Mouse (Mus musculus) neural tube, embryonic 12.5 days (tissue): ENCODE measurements around the gene Lzts2. TPM values are rescaled to one million over a fixed set of nuclear protein-coding genes. Genes with fewer than 3 reads are reported as not detected.
A peak's percentile ranks its signal among the peaks of the same experiment; 100 is the strongest.
"Not testable (repeated sequence)": the region's sequence is repeated elsewhere in the genome, so short reads cannot be mapped to it uniquely, and the experiment has no call there.

ENCODE experiments used
- ATAC-seq: fragments of 200-750 bp; cut with Nextera tagmentation; 2 replicates; pipeline ENCODE4 v1.8.0; 2017; ENCODE audit warnings: low read depth, mild to moderate bottlenecking, moderate TSS enrichment, moderate library complexity; ENCODE audit not compliant: low FRiP score
- H3K27ac ChIP-seq: fragments of 300-500 bp; sonication (generic); 2 replicates; pipeline ENCODE4 v1.5.1; 2016
- H3K27me3 ChIP-seq: fragments of 300-500 bp; sonication (generic); replicated peaks from 2 replicates; pipeline ENCODE4 v1.6.1; 2016; ENCODE audit warnings: mild to moderate bottlenecking
- H3K36me3 ChIP-seq: fragments of 300-500 bp; sonication (generic); 2 replicates; pipeline ENCODE4 v1.6.1; 2016; ENCODE audit warnings: mild to moderate bottlenecking
- H3K4me1 ChIP-seq: fragments of 300-500 bp; sonication (generic); 2 replicates; pipeline ENCODE4 v1.6.1; 2016
- H3K4me2 ChIP-seq: fragments of 300-500 bp; sonication (generic); replicated peaks from 2 replicates; pipeline ENCODE4 v1.6.1; 2016; ENCODE audit warnings: mild to moderate bottlenecking
- H3K4me3 ChIP-seq: fragments of 300-500 bp; sonication (generic); 2 replicates; pipeline ENCODE4 v1.5.1; 2016
- H3K9ac ChIP-seq: fragments of 300-500 bp; sonication (generic); 2 replicates; pipeline ENCODE4 v1.6.1; 2016; ENCODE audit warnings: mild to moderate bottlenecking
- H3K9me3 ChIP-seq: fragments of 300-500 bp; sonication (generic); 2 replicates; pipeline ENCODE4 v1.6.1; 2016; ENCODE audit warnings: mild to moderate bottlenecking
- WGBS: fragments of 180-500 bp; shearing (Covaris S2); methylation state at CpG from one replicate; pipeline ENCODE4 v1.1.7; 2016; 5-methylcytosine and 5-hydroxymethylcytosine counted together
- polyA plus RNA-seq: library from polyadenylated mRNA; unstranded; fragments of >200 nt; fragmentation: Nextera tagmentation; extraction: Ambion mirVana; gene quantifications from 2 replicates; pipeline ENCODE4 v1.2.1, GENCODE M21; 2016

Lzts2 gene
- polyA plus RNA-seq, 1 experiment from 2014 or later, result 68.5 TPM

DNA sequence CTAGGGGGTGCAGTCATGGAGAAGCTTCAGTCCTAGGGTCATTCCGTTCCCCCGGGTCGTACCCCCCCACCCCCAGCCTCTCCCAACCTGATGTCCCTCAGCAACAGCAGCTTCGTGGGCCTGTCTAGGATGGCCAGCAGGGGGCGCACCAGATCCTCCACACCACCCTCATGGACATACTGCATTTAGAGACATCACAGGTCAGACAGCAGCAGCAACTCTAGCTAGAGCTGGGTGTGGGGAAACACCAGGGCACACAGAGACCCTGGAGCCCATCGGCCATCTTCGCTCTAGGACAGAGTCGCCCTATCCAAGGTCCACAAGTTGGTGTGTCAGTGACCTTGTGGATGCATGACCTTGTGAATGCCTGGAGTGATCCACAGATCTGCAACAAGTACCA, 15.9 kb downstream of the Lzts2 start:
- peaks cover 31% of the 10 kb centered on the region for H3K36me3 ChIP-seq
- H3K4me3 ChIP-seq, result no peak overlapping the region
- no peaks in the 10 kb centered on the region for H3K27me3 ChIP-seq
- 0 out of 2 replicates have a peak, but pooled peaks have one; percentile 10 for ATAC-seq
- H3K9me3 ChIP-seq, result no peaks in the 10 kb centered on the region
- peaks cover 28% of the 10 kb centered on the region for H3K4me1 ChIP-seq
- no peak overlapping the region for H3K9ac ChIP-seq
- WGBS, result 34% methylated on average over 8 of the region's 8 CpGs
- H3K27ac ChIP-seq, result no peak overlapping the region
- no peak overlapping the region for H3K4me2 ChIP-seq

DNA sequence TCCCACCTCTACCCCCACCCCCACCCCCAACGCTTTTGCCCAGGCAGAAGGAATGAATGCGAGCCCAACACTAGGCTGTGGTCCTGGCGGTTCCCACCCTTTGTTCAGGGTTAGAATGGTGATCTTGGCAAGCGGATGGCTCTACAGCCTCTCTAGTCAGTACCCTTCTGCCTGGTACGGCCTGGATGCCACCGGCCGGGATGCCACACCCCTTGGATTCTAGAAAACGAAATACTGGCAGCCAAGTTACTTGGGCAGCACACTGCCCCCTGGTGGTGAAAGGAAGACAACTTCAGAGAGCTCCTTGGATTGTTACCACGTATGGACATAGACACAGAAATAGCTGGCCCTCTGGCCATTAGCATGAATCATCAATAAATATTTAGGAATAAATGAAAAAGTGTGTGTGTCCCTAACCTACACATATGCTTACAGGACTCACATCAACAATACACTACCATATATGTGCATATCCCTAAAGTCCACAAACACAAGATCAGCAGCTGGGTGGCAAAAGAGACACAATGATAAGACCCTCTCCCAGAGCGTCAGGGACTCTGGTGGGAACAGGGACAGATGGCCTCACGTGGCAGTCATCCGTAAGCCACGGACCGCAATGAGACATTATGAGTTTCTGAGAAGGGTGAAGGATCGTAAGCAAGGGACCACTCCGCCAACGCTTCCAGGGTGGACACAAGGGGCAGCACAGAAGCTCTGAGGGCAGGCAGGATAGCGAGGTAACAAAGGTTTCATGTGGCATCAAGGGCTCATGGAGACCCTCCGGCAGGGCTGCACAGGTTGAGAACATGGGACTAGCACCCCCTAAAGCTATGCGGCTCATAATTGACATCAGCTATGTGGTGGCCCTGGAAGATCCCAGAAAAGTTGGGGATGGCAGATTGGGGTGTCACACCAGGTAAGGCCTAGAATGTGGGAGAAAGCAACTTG, 16.8 kb downstream of the Lzts2 start:
- H3K9me3 ChIP-seq, result no peaks in the 10 kb centered on the region
- 41% methylated on average over 20 of the region's 20 CpGs for WGBS
- H3K4me1 ChIP-seq, result peaks cover 28% of the 10 kb centered on the region
- peaks cover 22% of the 10 kb centered on the region for H3K36me3 ChIP-seq
- no peak overlapping the region for H3K27ac ChIP-seq
- no peak overlapping the region for H3K4me3 ChIP-seq
- ATAC-seq, result peak; percentile 34; the same call in 1 of the 2 replicates
- H3K9ac ChIP-seq, result no peak overlapping the region
- H3K4me2 ChIP-seq, result peak overlapping the region; percentile 36
- 0 out of 2 replicates have a peak, but pooled peaks cover 3% of the 10 kb centered on the region for H3K27me3 ChIP-seq

DNA sequence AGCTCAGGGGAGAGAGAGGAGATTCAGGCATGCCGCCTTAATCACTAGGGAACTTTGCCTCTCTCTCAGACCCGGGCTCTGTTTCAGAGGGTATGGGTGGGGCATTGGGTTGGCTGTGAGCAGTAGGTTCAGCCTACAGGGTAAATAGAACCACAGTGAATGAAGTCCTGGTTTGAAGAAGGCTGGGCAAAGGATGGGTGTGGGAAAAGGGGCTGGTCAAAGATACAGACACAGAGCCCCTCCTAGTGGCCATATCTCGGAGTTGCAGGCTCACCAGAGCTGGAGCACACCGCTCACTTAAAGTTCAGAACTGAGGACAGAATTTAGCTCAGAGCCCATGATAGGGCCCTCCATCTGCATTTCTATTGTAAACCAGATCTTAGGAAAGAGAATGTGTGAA, 17.6 kb downstream of the Lzts2 start:
- H3K9ac ChIP-seq, result no peak overlapping the region
- peaks cover 15% of the 10 kb centered on the region for H3K36me3 ChIP-seq
- no peak overlapping the region for H3K4me2 ChIP-seq
- no peak overlapping the region for H3K27ac ChIP-seq
- H3K27me3 ChIP-seq, result 0 out of 2 replicates have a peak, but pooled peaks cover 3% of the 10 kb centered on the region
- no peaks in the 10 kb centered on the region for H3K9me3 ChIP-seq
- ATAC-seq, result peak; percentile 35; the same call in 1 of the 2 replicates
- H3K4me3 ChIP-seq, result no peak overlapping the region
- peaks cover 28% of the 10 kb centered on the region for H3K4me1 ChIP-seq
- 21% methylated on average over 4 of the region's 4 CpGs for WGBS

DNA sequence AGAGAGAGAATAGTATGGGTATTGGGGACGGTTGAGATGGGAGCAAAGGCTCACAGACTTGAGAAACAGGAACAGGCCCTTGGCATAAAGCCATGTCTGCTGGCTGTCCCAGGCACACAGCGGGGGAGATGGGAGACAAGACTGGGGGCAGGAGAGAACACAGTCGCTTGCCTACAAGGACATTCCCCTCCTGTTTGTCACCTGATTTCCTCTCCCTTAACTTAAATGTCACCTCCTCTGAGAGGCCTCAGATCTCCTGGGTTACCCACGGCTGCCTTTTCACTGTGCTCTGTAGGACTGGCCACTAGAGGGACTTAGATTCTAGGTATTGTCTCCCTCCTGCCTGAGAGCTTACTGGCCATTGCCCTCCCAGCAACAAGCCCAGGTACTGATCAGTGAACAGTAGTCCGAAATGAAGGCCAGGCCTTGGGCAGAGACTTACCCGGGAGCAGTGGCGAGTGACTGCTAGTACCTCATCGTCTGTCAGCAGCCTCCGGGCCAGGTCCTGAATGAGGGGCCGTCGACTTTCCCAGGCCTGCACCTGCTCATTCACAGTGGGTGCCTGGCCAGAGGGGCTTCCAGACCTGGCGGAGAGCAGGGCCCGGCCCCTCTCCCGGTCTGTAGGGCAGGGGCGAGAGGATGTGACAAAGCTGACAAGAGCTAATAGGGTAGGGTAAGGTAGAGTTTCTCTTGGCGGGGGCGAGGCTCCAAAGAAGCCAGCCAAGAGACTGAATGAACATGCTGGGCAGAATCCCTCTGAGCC, 18.5 kb downstream of the Lzts2 start:
- H3K9ac ChIP-seq, result no peak overlapping the region
- H3K9me3 ChIP-seq, result no peaks in the 10 kb centered on the region
- H3K4me3 ChIP-seq, result no peak overlapping the region
- H3K36me3 ChIP-seq, result peaks cover 6% of the 10 kb centered on the region
- no peak for ATAC-seq
- H3K4me1 ChIP-seq, result peaks cover 24% of the 10 kb centered on the region
- 48% methylated on average over 17 of the region's 17 CpGs for WGBS
- H3K27ac ChIP-seq, result no peak overlapping the region
- H3K4me2 ChIP-seq, result no peak overlapping the region
- H3K27me3 ChIP-seq, result 0 out of 2 replicates have a peak, but pooled peaks cover 3% of the 10 kb centered on the region

DNA sequence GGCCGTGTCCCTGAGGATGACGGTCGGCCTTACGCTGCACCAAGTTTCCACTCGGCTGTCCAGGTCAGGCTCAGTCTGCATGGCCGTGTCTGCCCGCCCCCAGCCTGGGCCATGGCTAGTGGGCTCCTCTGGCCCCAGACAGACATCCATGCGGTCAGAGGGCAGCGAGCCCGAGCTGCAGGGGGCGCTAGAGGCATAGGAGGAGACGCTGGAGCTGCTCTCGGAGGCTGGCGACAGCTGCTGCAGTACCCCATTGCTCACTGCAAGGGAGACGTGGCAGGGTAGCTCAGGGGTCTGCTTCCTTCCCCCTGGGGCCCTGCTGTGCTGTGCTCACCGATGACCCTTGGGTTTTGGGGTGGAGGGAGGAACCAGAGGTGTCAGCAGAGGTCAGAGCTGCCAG, 22.7 kb downstream of the Lzts2 start:
- no peak for ATAC-seq
- no peak overlapping the region for H3K4me2 ChIP-seq
- H3K4me3 ChIP-seq, result no peak overlapping the region
- H3K27ac ChIP-seq, result no peak overlapping the region
- H3K9ac ChIP-seq, result no peak overlapping the region
- peaks cover 20% of the 10 kb centered on the region; the same call in 1 of the 2 replicates for H3K4me1 ChIP-seq
- H3K9me3 ChIP-seq, result no peaks in the 10 kb centered on the region
- H3K27me3 ChIP-seq, result peaks cover 18% of the 10 kb centered on the region
- H3K36me3 ChIP-seq, result no peaks in the 10 kb centered on the region
- WGBS, result 28% methylated on average over 16 of the region's 16 CpGs

DNA sequence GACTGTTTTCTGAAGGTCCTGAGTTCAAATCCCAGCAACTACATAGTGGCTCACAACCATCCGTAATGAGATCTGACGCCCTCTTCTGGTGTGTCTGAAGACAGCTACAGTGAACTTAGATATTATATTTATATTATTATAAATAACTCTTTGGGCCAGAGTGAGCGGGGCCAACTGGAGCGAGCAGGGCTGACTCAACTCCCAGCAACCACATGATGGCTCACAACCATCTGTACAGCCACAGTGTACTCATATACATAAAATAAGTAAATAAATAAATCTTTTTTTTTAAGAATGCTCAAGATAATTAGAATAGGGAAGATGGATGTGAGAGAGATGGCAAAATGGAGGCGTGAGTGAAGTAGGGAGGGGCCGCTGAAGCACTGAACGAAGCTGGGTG, 24.0 kb downstream of the Lzts2 start:
- not testable (repeated sequence) for ATAC-seq, H3K4me1 ChIP-seq, H3K36me3 ChIP-seq, H3K9me3 ChIP-seq, H3K4me2 ChIP-seq, H3K9ac ChIP-seq, H3K4me3 ChIP-seq, H3K27ac ChIP-seq
- H3K27me3 ChIP-seq, result peaks cover 18% of the 10 kb centered on the region
- 92% methylated on average over 7 of the region's 7 CpGs for WGBS

DNA sequence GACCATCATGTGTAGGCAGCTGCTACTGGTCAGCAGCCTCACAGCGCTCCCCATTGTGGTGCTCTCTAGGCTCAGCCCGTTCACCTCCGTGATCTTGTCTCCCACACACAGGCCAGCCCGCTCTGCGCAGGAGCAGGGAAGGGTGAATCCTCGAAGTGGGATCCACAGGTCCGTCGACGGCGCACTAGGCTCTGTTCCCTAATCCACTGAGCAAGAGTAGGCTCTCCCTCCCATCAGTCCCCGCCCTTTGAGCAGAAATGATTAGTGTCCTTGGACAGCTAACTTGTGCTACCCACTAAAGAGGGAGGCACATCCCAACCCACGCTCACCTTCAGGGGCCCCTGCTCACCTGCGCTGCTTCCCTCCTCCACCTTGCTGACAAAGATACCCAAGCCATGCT, 26.0 kb downstream of the Lzts2 start:
- ATAC-seq, result no peak
- Histone ChIP-seq H3K4me1 (0 out of 2 replicates have a peak, but pooled peaks cover 8% of the 10 kb centered on the region), H3K4me2 (no peak overlapping the region), H3K4me3 (no peak overlapping the region), H3K36me3 (no peaks in the 10 kb centered on the region), H3K9me3 (no peaks in the 10 kb centered on the region), H3K27me3 (peaks cover 25% of the 10 kb centered on the region), H3K27ac (no peak overlapping the region), H3K9ac (no peak overlapping the region)
- 57% methylated on average over 13 of the region's 13 CpGs for WGBS

DNA sequence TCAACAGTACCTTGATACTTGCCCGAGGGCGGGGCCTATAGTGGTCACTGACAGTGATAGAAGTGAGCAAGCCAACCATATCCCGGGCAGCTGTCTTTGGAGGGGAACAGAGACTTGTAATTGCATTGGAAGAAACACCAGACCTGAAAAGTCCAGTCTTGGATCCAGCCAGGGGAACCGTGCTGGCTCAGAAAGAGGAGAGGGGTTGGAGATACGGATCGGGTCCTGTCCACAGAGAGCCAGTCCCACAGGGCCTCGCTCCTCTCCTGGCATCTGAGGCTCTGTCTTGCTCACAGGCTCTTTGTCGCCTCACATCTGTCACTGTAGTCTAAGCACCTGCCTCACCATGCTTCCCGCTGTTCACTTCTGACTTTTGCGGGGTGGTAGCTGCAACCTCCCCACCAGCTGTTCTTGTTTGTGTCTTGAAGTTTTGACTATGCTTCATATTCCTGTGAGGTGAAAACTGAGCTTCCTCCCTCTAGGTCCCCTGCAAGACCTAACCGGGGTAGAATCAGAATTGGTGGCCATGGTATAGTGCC, 30.2 kb downstream of the Lzts2 start:
- no peaks in the 10 kb centered on the region for H3K36me3 ChIP-seq
- H3K4me2 ChIP-seq, result no peak overlapping the region
- H3K9me3 ChIP-seq, result no peaks in the 10 kb centered on the region
- no peak for ATAC-seq
- no peak overlapping the region for H3K4me3 ChIP-seq
- no peak overlapping the region for H3K27ac ChIP-seq
- H3K9ac ChIP-seq, result no peak overlapping the region
- peaks cover 33% of the 10 kb centered on the region for H3K4me1 ChIP-seq
- 60% methylated on average over 11 of the region's 11 CpGs for WGBS
- H3K27me3 ChIP-seq, result peaks cover 35% of the 10 kb centered on the region

DNA sequence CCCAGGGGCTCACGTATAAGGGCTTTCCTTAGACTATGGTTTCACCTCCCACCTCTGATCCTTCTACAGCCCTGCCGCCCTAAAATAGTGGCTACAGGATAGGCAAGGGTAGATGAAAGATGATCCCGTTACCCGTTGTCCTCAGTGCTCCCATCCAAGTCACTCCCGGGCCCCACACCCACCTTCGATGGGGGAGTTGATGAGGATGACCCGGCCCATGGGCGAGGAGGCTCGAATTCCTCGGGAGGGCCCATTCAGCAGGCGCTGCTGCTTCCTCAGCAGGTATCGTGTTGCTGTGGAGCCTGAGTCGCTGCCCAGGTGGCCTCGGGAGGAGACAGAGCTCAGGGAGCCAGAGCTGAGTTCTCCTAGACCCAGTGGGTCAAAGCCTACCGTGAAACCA, 31.0 kb downstream of the Lzts2 start:
- Histone ChIP-seq H3K4me2 (no peak overlapping the region), H3K9me3 (no peaks in the 10 kb centered on the region), H3K27me3 (peaks cover 27% of the 10 kb centered on the region), H3K4me1 (peaks cover 32% of the 10 kb centered on the region), H3K9ac (no peak overlapping the region), H3K27ac (no peak overlapping the region), H3K4me3 (no peak overlapping the region), H3K36me3 (no peaks in the 10 kb centered on the region)
- ATAC-seq, result no peak
- 48% methylated on average over 15 of the region's 15 CpGs for WGBS

DNA sequence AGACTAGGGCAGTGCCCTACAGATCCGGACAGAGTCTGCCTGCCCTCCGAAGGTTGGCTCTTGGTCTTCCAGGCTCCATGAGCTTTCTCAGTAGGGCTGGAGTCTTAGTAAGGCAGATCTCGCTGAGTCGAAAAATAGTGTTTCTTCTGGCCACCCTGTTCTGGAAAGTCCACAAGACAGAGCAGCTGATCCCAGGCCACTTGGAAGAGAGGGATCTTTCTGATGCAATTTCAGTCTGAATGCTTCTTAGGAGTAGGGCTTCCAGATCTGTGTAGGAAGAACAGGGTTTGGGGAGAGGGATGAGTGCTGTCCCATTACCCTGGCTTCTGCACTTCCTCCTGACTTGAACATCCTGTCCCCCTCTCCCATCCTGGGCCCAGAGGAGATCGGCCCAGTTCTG, 31.4 kb downstream of the Lzts2 start, which contains the start of gene Pdzd7:
TSS of gene Pdzd7 (minus strand) at position 67 of the 400 bp plus-strand sequence.
- peak within 1 kb of the TSS; percentile 65 for H3K4me2 ChIP-seq
- H3K9me3 ChIP-seq, result no peaks in the 10 kb centered on the region
- peaks cover 24% of the 10 kb centered on the region for H3K27me3 ChIP-seq
- H3K4me1 ChIP-seq, result peaks cover 29% of the 10 kb centered on the region
- H3K27ac ChIP-seq, result no peak within 1 kb of the TSS
- WGBS, result 86% methylated on average over 5 of the region's 5 CpGs
- peaks cover 1% of the 10 kb centered on the region; the same call in 1 of the 2 replicates for H3K36me3 ChIP-seq
- H3K9ac ChIP-seq, result peak within 1 kb of the TSS; percentile 69; the same call in 1 of the 2 replicates
- peak within 1 kb of the TSS; percentile 51 for H3K4me3 ChIP-seq
- no peak for ATAC-seq

DNA sequence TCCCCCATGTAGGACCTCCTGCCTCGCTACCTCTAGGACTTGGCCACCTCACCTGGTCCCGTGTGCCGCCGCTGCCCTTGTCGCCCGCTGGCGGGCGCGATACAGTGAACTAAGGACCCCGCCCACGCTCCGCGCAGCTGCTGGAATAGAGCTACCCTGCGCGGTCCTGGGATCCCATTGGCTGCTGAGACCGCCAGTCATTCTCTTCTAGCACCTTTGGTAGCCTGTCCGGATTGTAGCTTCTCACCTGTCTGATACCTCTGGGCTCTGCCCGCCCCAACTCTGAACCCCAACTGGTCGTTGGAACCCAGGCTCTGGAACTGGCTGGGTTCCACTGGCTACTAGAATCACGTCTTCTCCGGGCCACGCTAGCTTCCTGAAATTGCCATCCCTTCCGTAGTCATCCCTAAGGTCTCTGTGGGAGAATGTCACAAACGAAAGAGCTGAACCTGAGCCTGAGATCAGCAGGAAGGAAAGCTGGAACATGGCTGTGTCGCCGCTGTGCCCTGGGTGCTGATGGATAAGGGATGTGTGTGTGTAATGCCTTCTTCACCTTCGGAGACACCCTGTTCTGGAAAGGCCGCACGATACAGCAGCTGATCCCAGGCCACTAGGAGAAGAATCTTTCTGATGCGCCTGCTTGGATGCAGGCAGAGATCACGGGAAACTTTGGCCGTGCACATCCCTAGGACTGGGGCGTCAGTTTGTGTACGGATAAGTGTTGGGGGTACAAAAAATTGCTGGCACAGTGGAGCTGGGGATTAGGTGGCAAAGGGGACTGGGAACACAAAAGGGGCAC, 32.5 kb downstream of the Lzts2 start:
- ATAC-seq, result peak; percentile 61
- Histone ChIP-seq H3K9ac (peak overlapping the region; percentile 69), H3K27ac (no peak overlapping the region; the same call in 1 of the 2 replicates), H3K27me3 (peaks cover 24% of the 10 kb centered on the region), H3K4me1 (peaks cover 29% of the 10 kb centered on the region), H3K4me3 (peak overlapping the region; percentile 51), H3K9me3 (no peaks in the 10 kb centered on the region), H3K36me3 (peaks cover 4% of the 10 kb centered on the region; the same call in 1 of the 2 replicates), H3K4me2 (peak overlapping the region; percentile 65)
- 3% methylated on average over 34 of the region's 34 CpGs for WGBS
